Mouse (Mus musculus) bone marrow macrophage, adult 2 months (primary cell): ENCODE measurements around the gene Aacs.

Experiments
- CTCF ChIP-seq: IDR thresholded peaks from 2 replicates; pipeline ENCODE4 v1.5.1; 2012; ENCODE audit warnings: low read depth, mild to moderate bottlenecking, low read length, moderate library complexity
- POLR2A ChIP-seq: IDR thresholded peaks from 2 replicates; pipeline ENCODE4 v1.6.1; 2012; ENCODE audit warnings: mild to moderate bottlenecking, low read depth, low read length, borderline replicate concordance

- peak; percentile 16; the same call in 1 of the 2 replicates for TF ChIP-seq CTCF
- TF ChIP-seq POLR2A: no peak
Measured at GRCm38 (mm10) chr5:125443335-125443734, 32.3 kb upstream of the Aacs start.
